Mouse (Mus musculus) adrenal gland (tissue): ENCODE results near the gene Slx4ip.

Experiments used
- intact Hi-C: fragments of 180-260 bp; cut with DNase I; formaldehyde crosslinking; loops from one replicate; pipeline ENCODE4 v1.15.1; 2025

Gene Slx4ip

DNA sequence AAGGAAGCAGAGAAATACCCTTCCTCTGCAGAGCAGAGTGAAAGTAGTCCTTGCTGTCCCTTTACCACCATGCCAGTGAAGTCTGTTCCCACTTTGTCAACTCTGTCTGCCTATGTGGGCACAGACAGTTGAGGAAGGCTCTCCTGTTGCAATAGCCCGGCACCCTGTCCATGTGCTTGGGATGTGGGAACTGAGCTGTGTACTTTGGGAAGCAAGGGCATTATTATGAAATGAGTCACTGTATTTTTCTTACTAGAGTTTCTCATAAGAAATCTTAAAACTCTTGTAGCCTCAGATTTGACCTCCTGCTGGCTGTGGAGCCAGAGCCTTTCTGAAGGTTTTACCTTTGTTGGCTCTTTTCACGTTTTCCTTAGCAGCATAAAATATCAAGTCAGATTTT is 158.3 kb downstream of the Slx4ip start:
- intact Hi-C loops: no loop called here

DNA sequence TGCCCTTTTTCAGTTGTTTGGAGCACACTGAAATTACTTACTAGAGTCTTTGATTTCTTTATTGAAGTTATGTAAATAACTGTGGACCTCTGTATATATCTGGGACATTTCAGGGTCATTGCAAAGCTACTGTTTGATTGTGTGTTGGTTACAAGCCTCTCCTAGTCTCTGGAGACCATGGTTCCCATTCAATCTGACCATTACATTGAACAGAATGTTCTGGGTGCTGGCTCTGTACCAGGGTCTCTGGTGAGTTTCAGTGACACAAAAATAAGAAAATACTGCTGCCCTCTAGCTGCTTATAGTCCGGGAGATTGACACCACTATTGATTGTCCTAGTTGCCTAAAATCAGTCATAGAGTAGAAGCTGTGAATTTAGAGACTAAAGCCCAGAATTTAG is 158.9 kb downstream of the Slx4ip start:
- intact Hi-C loops: no loop called here

DNA sequence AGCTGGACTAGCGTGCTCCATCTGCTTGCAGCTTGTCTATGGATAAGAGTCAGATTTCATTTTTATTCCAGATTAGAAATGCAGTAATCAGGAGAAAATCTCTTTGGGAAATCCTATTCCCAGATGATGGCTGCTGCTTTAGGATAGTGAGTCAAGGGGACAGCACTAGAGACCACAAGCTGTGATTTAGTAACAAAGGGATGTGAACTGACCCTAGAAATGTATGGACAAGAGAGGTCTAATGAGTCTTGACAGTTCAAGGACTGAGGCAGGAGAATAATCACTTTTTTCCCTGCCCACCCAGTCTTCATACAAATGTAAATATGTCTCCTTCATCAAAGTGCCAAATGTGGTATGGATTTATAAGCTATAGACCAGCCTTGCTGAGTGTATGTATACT is 172.8 kb downstream of the Slx4ip start:
- intact Hi-C loops: no loop called here

- intact Hi-C loops: no loop called here
Observed at GRCm38 (mm10) chr2:137064513-137064912, 173.5 kb downstream of the Slx4ip start.

- intact Hi-C loops: no loop called here
Observed at GRCm38 (mm10) chr2:137067479-137068110, 176.6 kb downstream of the Slx4ip start.

DNA sequence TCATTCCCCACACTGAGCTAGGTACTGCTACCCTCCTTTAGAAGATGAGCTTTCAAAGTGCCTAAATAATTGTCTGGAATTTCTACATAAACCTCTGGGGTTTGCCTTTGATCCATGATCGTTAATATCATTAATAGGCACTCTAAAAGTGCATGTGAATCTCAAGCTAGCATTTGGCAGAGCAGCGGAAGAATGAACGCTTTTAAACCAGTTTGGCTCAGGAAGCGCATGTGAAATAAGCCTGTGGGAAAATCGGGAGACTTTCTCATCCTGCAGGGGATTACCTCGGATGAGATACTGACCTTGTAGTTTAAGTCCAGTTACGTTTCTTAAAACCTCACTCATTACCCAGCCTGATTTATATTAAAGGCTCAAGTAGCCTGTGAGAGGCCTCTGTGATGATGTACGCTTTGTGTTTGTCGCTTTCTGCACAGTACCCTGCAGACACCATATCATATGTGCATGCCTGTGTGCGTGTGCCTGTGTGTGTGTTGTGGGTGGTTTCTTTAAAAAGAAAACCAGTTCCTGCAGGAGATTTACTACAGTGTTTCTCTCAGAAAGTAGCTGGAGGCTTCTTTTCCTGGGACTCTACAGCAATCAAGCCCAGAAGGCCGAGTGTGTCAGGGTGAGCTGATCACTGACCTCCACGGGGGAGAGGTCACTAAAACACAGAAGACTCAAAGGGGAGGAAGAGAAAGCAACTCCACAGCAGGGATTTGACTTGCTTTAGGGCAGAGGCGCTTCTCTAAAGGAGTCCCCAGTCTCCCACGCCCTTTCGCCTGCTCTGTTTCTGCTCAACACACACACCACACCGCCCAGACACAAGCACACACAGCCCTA is 182.7 kb downstream of the Slx4ip start:
- intact Hi-C loops: no loop called here

- intact Hi-C loops: no loop called here
Observed at GRCm38 (mm10) chr2:137074313-137074620, 183.2 kb downstream of the Slx4ip start.

DNA sequence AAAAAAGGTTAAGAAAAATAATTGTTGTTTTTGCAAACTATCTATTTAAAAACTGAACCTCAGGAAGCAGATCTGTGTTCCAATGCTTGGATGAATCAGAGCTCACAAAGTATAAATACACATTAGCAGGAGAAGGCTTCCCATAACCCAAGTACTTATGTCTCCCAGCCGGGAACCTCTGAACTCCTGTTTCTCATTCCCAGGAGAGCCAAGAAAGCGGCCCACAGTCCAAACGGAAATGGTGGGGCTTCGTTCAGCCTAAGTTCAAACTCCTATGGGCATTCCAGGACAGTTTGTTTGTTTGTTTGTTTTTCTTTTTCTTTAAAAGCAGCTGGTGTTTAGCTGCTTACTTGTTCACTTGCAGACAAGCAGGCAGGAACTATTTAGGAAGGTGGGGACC is 187.8 kb downstream of the Slx4ip start:
- intact Hi-C loops: no loop called here

DNA sequence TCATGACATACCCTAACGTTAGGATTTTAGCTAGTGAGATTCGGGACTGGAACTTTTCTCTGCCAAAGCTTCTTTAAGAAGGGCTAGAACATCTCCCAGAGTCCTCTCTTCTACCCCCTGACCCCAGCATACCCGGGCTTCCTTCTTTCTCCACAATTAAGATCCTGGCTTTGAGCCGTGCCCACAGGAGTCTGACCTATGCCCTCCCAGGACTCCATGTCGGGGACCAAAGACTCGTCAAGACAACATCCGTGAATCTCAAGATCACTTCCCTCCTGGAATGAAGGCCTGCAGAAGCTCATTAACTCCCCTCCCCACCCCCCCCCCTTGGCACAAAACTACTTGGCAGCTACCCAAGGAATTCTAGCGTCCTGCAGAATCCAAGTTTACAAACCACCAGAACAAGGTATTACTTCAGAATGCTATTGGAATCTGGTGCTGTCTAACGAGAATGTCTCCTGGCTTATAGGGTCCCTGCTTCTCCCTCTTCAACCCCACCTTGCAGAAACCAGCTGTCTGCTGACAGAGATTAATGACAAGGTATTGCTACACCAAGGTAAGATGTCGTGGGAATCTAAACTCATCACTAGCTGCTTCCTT is 188.8 kb downstream of the Slx4ip start:
- intact Hi-C loops: no loop called here

- intact Hi-C loops: no loop called here
Observed at GRCm38 (mm10) chr2:137080468-137080867, 189.4 kb downstream of the Slx4ip start.

DNA sequence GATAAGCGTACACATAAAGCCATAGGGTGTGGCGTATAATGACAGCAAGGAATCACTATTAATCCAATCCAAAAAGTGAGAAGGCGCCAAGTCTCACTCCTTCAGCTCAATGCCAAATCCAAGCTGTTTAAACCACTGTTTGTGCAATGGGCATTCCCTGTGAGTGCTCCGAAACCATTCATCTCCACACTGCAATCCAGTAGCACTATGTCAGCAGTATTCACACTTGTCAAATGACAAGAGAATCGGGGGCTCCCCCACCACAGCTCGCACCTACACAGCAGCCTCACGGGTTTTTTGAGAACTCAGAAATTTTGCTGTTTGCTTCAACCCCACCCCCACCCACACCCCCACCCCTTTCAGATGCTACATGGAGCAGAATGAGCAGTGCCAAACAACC is 190.0 kb downstream of the Slx4ip start:
- intact Hi-C loops: no loop called here

DNA sequence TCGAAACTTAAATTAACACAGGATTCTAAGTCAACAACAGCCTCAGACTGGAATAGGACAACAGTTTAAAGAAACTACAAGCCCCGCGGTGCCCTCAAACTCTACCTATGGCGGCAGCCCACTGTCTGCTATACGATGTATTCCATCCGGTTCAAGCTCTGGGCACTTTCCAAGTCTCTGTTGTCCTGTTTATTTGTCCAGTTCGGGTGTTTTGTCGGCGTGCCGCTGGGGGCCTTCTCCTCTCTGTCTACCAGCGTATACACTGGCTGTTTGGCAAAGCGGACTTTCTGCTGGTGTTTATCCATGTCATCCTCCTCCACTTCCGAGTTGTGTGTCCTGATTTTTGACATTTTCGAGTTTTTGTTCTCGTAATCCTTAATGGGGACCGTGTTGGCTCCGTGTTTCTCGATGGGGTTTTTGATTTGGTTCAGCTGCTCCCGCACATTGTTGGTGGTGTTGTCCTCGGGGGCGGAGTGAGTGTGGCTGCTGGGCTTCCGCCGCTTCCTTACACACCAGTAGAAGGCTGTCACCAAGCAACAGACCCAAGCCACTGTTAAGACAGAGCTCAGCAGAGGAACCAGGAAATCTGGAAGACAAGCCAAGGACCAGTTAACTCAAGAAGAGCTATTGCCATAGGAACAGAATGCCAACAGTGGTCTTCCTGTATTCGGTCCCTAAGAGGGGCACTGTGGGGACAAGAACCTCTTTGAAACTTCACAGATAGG is 192.0 kb downstream of the Slx4ip start:
- intact Hi-C loops: no loop called here

- intact Hi-C loops: no loop called here
Observed at GRCm38 (mm10) chr2:137085257-137085656, 194.2 kb downstream of the Slx4ip start.

GRCm38 (mm10) chr2:137086621-137087395 is 195.8 kb downstream of the Slx4ip start:
- intact Hi-C loops: no loop called here

DNA sequence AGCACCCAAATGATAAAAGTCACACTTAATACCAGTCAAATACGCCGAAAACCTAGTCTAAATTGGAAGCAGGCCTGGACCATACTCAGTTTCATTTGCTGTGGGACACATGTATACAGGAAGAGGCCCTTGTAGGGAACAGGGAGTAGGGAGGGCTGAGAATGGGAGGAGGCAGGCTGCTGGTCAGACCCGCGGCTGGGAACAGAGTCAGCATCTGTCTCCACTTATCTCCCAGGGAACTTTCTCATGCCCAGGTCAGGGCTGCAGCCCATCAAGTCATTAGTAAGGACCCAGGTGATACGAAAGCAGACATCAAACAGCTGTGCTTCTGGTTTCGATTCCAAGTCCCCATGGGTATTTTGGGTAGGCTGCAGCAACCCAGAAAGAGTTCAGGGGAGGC is 196.7 kb downstream of the Slx4ip start:
- intact Hi-C loops: no loop called here

DNA sequence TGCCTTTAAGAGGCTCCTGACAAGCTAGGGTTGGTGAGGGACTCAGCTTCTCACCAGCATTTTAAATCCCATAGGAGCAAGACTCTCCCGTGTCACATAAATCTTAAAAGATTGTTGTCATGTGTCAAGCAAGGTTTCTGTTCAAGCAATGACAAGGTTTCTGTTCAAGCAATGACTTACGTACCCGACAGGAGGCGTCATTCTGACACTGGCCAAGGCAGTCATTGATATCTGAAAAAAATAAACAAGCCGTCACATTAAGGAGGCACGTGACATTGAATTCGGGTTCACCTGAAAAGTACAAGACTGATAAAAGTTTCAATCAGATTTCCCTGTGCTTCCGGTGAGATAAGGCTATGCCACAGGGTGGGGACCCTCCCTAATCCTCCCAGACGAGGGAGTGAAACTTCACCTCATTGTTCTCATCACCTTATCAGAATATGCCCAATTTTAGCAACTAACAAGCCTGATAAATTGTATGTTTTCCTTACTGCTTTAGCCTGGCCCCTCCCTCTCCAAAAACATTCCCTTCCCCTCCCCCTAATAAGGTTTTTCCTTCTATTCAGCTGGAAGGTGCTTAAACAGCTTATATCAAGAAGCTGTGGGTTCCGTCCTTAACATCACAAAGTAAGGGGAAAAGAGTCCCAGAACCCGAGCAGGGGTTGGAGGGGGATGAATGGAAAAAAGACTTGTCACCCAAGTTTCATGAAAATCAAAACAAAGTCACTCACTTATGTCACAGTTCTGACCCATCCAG is 200.9 kb downstream of the Slx4ip start:
- intact Hi-C loops: no loop called here

DNA sequence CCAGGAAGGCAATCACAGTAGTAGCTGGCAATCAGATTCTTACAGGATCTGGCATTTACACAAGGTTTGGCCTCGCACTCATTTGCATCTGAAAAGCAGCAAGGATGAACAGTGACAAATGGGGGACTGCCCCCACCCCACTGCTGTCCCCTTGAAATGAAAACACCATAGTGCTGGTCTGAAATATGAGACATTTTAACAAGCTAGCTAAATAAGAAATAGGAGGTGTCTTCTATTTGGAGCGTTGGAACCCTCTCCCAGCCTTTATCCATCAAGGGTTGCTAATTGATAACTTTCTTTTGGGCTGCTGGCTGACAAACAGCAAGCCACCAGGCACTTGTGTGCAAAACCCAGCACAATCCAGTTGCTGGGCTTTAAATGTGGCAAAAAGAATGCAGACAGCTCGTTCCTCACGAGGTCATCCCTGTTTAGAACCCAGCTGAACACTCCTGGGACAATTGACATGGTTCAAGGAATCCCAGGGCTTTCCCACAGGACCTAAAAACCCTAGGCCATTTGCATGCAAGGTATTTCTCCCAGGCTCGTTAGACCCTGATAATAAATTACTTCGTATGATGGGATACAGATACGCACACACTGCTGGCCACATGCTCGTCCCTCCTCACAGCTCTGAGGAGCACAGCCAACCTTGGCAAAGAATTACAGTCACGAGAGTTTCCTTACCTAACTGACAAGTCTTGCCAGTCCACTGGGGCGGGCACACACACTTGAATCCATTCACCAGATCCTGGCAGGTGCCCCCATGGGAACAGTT is 201.7 kb downstream of the Slx4ip start:
- intact Hi-C loops: no loop called here

DNA sequence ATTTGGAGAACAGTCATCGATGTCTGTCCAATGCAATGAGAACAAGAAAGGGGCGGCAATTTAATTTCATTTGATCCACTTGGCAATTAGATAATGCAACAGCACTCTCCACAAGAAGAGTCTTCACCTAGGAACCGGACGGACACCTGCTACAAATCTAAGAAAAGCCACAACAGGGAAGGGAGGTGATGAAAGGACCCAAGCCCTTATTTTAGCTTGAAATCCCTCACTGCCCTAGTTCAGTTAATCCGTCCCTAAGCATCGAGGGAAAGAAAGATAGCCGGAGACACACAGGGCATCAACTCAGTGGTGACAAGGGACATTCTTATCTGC is 202.2 kb downstream of the Slx4ip start:
- intact Hi-C loops: no loop called here

DNA sequence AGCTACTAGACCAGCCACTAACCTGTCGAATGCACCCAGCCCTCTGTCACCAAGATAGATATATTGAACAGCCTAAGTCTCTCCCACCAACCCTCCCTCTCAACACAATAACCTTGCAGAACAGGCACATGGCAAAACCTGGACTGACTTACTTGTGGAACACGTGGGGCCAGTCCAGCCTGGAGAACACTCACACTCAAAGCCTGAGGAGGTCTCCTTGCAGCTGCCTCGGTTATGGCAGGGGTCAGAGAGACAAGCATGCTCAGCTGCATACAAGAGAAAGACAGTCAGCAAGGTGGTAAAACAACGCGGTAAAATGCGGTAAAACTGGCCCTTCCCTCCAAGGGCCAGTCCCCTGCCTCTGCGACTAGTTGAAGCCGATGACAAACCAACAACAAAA is 203.3 kb downstream of the Slx4ip start:
- intact Hi-C loops: no loop called here

DNA sequence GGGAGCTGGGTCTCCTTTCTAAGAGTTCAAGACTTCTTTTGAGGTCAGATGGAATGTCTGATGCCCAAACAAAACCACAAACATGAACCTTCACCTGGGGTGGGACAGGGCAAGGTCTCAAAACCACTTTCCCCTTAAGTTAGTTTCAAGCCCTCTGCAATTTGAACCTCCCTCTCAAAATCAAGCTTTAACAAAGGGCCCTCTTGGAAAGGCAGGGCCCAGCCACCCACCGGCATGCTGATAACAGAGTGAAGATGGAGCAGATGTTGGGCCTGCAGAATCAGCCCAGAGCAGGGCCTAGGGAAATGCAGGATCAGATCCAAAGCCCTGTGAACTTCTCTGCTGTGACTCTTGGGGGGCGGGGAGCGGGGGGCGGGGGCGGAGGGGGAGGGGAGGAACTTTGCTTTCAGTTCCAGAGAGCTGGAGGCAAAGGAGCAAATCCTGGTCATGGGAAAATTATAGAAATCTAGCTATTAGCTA is 206.0 kb downstream of the Slx4ip start:
- intact Hi-C loops: no loop called here
